Mouse (Mus musculus) left cerebral cortex, adult 9 months (tissue): ENCODE data around the gene Fmo1.

Experiments
- DNase-seq, 2 experiments: peaks; one replicate each; pipeline ENCODE4 v3.0.0; 2022; ENCODE audit warnings: low spot score in 2 of 2

Gene Fmo1

GRCm38 (mm10) chr1:162862328-162862727, 4.1 kb downstream of the Fmo1 start:
- DNase-seq = no peak

- DNase-seq = no peak
Measured at GRCm38 (mm10) chr1:162859996-162860605, 6.3 kb downstream of the Fmo1 start.

GRCm38 (mm10) chr1:162859545-162859976, 6.8 kb downstream of the Fmo1 start:
- no peak for DNase-seq

- DNase-seq = no peak
Measured at GRCm38 (mm10) chr1:162858748-162859130, 7.7 kb downstream of the Fmo1 start.

GRCm38 (mm10) chr1:162857766-162858747, 8.4 kb downstream of the Fmo1 start:
- DNase-seq = no peak

DNA sequence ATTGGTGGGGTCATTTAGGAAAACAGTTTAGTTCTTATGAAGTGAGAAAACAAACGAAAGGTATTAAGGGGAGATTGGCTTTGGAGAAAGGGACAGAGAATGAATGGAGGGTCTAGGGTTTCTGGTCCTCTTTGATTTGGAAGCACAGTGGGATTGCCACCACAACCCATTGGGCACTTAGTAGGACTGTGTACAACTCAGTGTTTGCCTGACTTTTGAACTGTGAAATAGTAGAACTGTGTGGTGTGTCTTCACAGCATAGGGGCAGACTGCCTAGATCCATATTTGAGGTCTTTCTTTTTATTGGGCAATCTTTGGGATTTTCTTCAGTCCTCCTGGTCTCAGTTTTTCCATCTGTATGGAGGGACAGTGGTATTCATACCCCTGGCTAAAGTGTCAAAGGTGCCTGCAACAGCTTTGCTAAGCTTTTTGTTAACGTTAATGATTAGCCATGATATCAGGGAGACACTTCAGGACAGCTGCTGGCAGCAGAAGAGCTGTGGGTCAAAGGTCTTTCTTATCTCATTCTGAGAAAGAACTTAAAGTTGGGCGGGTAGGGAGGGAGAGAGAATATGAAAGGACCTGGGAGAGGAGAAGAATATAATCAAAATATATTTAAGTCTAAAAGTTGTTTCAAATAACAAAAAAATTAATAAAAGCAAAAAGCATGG, 12.5 kb downstream of the Fmo1 start:
- DNase-seq = no peak

DNA sequence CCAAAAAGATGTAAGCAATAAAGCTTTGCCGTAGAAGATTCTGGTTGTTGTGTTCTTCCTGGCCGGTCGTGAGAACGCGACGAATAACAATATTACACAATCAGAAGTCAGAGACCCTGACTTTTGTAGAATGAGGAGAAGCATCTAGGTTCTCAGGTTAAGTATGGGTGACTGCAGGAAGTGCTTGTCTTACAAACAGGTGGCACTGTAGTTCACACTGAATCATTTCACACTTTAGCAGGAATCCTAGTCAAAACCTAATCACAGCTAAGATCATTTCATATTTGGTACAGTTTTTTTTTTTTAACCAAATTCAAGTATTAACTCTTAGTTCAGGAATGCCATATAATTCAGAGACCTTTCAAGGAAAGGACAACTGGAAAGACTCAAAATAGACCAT, 18.9 kb downstream of the Fmo1 start:
- no peak for DNase-seq

- DNase-seq = no peak
Measured at GRCm38 (mm10) chr1:162840211-162840610, 26.2 kb downstream of the Fmo1 start.

DNA sequence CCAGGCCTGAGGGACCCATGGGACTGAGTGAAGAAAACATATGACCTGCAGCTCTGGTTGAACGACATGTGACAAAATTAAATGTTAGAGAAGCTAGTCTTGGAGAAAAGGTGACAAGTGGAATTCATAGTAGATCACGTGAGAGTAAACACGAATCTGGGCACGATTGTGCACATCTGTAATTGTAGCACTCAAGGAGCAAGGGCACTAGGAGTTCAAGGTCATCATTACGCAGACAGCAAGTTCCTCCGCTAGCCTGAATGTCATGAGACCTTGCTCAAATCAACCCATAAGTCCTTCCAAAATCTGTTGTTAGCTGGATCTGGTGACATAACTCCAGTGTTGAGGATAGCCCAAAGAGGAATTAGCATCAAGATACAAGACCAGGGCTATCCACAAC, 27.4 kb downstream of the Fmo1 start:
- DNase-seq = no peak

GRCm38 (mm10) chr1:162834342-162834741, 32.1 kb downstream of the Fmo1 start:
- no peak for DNase-seq

DNA sequence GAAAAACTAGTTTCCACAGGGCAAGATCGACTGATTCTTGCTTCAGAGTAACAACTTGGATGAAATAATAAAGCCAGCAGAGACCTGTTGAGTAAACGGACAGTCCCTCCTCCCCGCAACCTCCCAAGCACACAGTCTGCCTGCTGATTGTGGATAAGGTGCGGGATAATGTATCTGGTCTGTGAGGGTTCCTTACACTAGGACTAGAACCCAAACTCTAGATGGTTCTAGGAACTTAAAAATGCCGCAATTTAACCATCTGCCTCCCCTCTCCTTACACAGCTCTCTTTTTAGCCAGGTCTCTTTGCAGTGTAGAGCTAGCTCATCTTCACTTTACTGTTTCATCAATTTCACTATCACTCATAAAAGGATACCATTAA, 33.8 kb downstream of the Fmo1 start:
- no peak for DNase-seq

DNA sequence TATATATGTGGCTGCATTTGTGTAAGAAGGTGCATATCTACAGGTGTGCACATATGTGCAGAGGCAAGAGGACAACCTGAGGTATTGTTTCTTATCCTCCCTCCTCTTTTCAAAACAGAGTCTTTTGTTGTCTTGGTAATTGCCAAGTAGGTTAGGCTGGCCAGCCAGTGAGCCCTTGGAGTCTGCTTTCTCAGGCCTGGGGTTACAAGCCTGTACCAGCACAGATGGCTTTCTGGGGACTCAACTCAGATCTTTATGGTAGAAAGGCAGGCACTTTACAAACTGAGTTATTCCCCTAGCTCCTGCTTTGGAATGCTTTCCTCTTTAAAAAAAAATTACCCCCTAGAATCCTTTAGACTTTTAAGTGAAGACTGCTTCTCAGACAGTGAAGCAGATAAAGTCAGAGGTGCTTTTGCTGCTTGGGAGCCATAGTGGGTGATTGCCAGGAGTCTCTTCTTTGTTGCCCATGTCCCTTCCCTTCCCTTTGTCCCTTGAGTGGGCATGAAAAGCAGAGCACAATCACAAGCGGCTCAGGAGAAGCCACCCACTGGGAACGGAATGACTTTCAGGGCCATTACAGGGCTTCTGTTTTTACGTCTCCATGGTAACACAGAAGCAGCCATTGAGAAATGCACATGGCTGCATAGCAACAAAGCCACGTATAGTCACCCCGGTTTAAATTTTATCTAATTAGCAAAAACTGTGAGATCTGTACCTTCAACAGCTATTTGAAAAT, 34.4 kb downstream of the Fmo1 start:
- DNase-seq = no peak

- DNase-seq = peak in 1 of 2 experiments; percentile 37
Measured at GRCm38 (mm10) chr1:162819280-162819679, 47.1 kb downstream of the Fmo1 start.

DNA sequence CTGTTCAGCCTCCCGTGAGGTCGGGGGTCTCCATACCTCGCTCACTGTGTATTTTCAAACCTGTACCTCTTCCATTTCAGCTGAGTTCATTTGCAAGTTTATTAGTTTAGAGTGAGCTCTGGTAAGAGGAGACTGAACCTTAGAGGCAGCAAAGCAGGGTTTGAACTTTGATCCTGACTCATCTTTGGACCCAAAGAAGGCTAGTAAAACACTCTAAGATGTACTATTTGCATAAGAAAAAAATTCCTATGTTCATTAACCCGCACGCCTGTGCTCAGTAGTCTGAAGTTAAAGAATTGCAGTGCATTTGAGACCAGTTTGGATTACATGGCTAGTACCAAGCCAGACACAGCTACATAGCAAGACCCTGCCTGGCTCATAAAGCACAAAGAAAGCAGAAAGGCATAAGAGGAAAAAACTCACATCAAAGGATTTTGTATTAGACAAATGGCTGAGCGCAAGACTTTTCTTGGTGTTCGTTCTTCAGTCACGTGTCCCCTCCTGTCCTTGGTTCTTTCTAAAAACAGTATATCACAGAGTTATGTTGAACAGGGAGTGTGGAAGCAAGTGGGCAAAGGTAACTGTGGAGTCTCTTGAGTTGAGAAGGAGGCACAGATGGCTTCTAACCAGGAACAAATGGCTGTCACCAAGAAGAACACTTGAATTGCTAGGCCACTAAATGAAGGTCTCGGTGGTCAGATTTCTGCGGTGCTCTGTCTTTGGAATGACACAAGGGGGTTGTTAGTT, 50.9 kb downstream of the Fmo1 start:
- no peak for DNase-seq

DNA sequence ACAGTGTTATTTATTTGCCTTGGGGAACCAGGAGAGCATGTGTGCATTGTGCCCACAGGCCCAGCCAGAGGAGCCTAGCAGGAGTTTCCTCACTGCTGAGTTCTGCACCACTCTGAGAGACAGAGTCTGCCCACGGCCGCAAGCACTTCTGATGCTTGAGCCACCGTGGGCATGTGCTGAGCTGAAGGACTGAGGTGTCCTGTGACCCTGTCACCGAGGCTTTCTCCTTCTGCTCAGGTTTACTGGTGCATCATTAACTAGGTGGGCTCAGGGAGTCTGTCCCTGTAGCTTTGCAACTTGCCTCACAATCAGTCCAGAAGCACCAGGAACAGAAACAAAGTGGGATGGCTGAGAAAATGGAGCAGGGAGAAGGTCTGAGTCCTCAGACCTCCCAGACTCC, 51.5 kb downstream of the Fmo1 start:
- no peak for DNase-seq

GRCm38 (mm10) chr1:162813836-162814156, 52.6 kb downstream of the Fmo1 start, which contains the start of gene Fmo4:
Fmo4 (minus strand) TSS chr1:162813972.
- DNase-seq = peak in 1 of 2 experiments; percentile 6

GRCm38 (mm10) chr1:162813143-162813835, 53.1 kb downstream of the Fmo1 start:
- DNase-seq = no peak

DNA sequence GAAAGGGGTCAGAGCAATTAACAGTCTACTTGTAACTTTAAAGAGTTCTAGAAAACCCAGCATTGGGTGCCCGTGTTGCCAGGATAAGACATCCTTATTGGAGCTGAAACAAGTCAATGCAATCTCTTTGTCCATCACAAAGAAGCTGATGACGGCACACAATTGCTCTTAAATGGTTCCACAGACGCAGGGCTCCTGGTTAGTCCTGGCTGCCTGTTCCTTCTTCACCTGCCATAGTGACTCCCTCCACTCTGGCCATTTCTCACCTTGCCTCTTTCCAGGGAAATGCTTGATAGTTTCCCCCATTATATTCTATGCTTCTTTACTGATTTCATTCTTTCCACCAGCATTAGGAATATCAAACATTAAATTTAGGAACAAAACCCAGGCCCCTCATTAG, 57.9 kb downstream of the Fmo1 start:
- DNase-seq = no peak

GRCm38 (mm10) chr1:162807441-162807840, 59.0 kb downstream of the Fmo1 start:
- no peak for DNase-seq

- no peak for DNase-seq
Measured at GRCm38 (mm10) chr1:162805011-162805410, 61.4 kb downstream of the Fmo1 start.

GRCm38 (mm10) chr1:162796441-162796840, 70.0 kb downstream of the Fmo1 start:
- no peak for DNase-seq
